ENCODE assay signal across 31 mouse cellular contexts in genomic region chr2:172950722-172951121, GRCm38 (mm10). TPM values are rescaled to one million over a fixed set of nuclear protein-coding genes. Genes with fewer than 3 reads are reported as not detected.
A peak's percentile ranks its signal among the peaks of the same experiment; 100 is the strongest.
DNase-seq lines count a peak whose midpoint lies in the region; ATAC-seq and TF ChIP-seq lines count a peak whose summit lies in the region.
"Had no signal": no experiment of that assay in that cellular context is flagged by ENCODE, and none has a peak within 500 bp of the region (broad histone marks: within the 10 kb centered on the region; RNA-seq: fewer than 3 reads in every experiment).

No protein-coding gene starts in this region.

- ATAC-seq in midbrain, embryonic 13.5 days, result peak; percentile 28; the same call in 1 of the 2 replicates
- no peak for ATAC-seq in midbrain, postnatal 0 days (ENCODE audit: low FRiP score)
- peak; percentile 56; the same call in 1 of the 2 replicates for ATAC-seq in embryonic facial prominence, embryonic 15.5 days (ENCODE audit: insufficient number of reproducible peaks, low FRiP score, low TSS enrichment, low read depth)
- ATAC-seq in megakaryocyte progenitor cell, adult 5-6 weeks (replicated peaks; ENCODE audit: poor library complexity), result 0 out of 2 replicates have a peak, but pooled peaks have one; percentile 17
- ATAC-seq: midbrain, embryonic 16.5 days; Patski had no signal

- H3K4me3 ChIP-seq in heart, embryonic 10.5 days, result peak overlapping the region; percentile 24; the same call in 1 of the 2 replicates
- H3K4me3 ChIP-seq in midbrain, embryonic 13.5 days (replicated peaks), result no peak overlapping the region
- H3K4me3 ChIP-seq in midbrain, postnatal 0 days (ENCODE audit: low read depth, low read length), result no peak overlapping the region
- H3K4me3 ChIP-seq in embryonic facial prominence, embryonic 15.5 days (replicated peaks), result no peak overlapping the region
- H3K4me3 ChIP-seq: embryonic facial prominence, embryonic 12.5 days; hindbrain, embryonic 15.5 days; limb, embryonic 15.5 days; liver, embryonic 15.5 days had no signal

- TF ChIP-seq CTCF in midbrain, postnatal 0 days (IDR thresholded peaks at IDR 0.05), result no peak

- no peak overlapping the region for H3K9ac ChIP-seq in midbrain, embryonic 13.5 days (replicated peaks)
- H3K9ac ChIP-seq in midbrain, postnatal 0 days (replicated peaks; ENCODE audit: low read length, poor library complexity, severe bottlenecking), result no peak overlapping the region
- no peak overlapping the region for H3K9ac ChIP-seq in embryonic facial prominence, embryonic 15.5 days
- H3K9ac ChIP-seq: embryonic facial prominence, embryonic 12.5 days; hindbrain, embryonic 15.5 days; limb, embryonic 15.5 days; liver, embryonic 15.5 days had no signal

- DNase-seq in heart, embryonic 10.5 days (ENCODE audit: low spot score), result no peak
- DNase-seq in heart, postnatal 4 days, result no peak
- no peak for DNase-seq in midbrain, postnatal 0 days (ENCODE audit: low spot score)
- DNase-seq in thymus, postnatal 0 days (ENCODE audit: low spot score), result no peak
- DNase-seq: adrenal gland, postnatal 36 days; B cell, adult 2 months; cerebellum, adult 11 months; cerebellum, adult 9-11 months; heart, postnatal 36 days; kidney, adult 9 months; kidney, postnatal 14 days; right cerebral cortex, adult 18-20 months; thymus, adult 18-20 months had no signal

- no peaks in the 10 kb centered on the region for H3K27me3 ChIP-seq in heart, embryonic 10.5 days (ENCODE audit: insufficient read depth, poor library complexity, severe bottlenecking)
- H3K27me3 ChIP-seq in midbrain, embryonic 13.5 days, result peaks cover 7% of the 10 kb centered on the region; the same call in 1 of the 2 replicates
- no peaks in the 10 kb centered on the region for H3K27me3 ChIP-seq in midbrain, postnatal 0 days (ENCODE audit: insufficient read depth, low read length)
- no peaks in the 10 kb centered on the region for H3K27me3 ChIP-seq in embryonic facial prominence, embryonic 15.5 days
- H3K27me3 ChIP-seq: embryonic facial prominence, embryonic 12.5 days; hindbrain, embryonic 15.5 days; limb, embryonic 15.5 days; Patski had no signal

- no peak overlapping the region for H3K4me2 ChIP-seq in midbrain, embryonic 13.5 days (replicated peaks)
- H3K4me2 ChIP-seq in midbrain, postnatal 0 days (ENCODE audit: low read depth, low read length, poor library complexity, severe bottlenecking), result no peak overlapping the region
- no peak overlapping the region for H3K4me2 ChIP-seq in embryonic facial prominence, embryonic 15.5 days (replicated peaks)
- H3K4me2 ChIP-seq: embryonic facial prominence, embryonic 12.5 days; hindbrain, embryonic 15.5 days; limb, embryonic 15.5 days; liver, embryonic 15.5 days had no signal

- WGBS in heart, embryonic 10.5 days, result 14% methylated on average over 11 of the region's 11 CpGs
- WGBS in midbrain, embryonic 13.5 days, result 32% methylated on average over 11 of the region's 11 CpGs
- 30% methylated on average over 11 of the region's 11 CpGs for WGBS in midbrain, postnatal 0 days
- WGBS in embryonic facial prominence, embryonic 15.5 days, result 10% methylated on average over 11 of the region's 11 CpGs

- H3K36me3 ChIP-seq in heart, embryonic 10.5 days, result no peaks in the 10 kb centered on the region
- no peaks in the 10 kb centered on the region for H3K36me3 ChIP-seq in midbrain, embryonic 13.5 days
- no peaks in the 10 kb centered on the region for H3K36me3 ChIP-seq in midbrain, postnatal 0 days (ENCODE audit: insufficient read depth, low read length)
- no peaks in the 10 kb centered on the region for H3K36me3 ChIP-seq in embryonic facial prominence, embryonic 15.5 days
- H3K36me3 ChIP-seq: embryonic facial prominence, embryonic 12.5 days; G1E; hindbrain, embryonic 15.5 days; limb, embryonic 15.5 days; liver, embryonic 15.5 days had no signal

- peak overlapping the region; percentile 77 for H3K27ac ChIP-seq in heart, embryonic 10.5 days
- H3K27ac ChIP-seq in midbrain, embryonic 13.5 days, result no peak overlapping the region
- H3K27ac ChIP-seq in midbrain, postnatal 0 days (ENCODE audit: low read depth, low read length), result no peak overlapping the region
- no peak overlapping the region; the same call in 1 of the 2 replicates for H3K27ac ChIP-seq in embryonic facial prominence, embryonic 15.5 days (replicated peaks)
- H3K27ac ChIP-seq: hindbrain, embryonic 15.5 days; limb, embryonic 15.5 days; liver, embryonic 15.5 days had no signal

- no peaks in the 10 kb centered on the region for H3K9me3 ChIP-seq in heart, embryonic 10.5 days
- no peaks in the 10 kb centered on the region for H3K9me3 ChIP-seq in midbrain, embryonic 13.5 days
- no peaks in the 10 kb centered on the region for H3K9me3 ChIP-seq in midbrain, postnatal 0 days (ENCODE audit: low read length)
- no peaks in the 10 kb centered on the region for H3K9me3 ChIP-seq in embryonic facial prominence, embryonic 15.5 days (replicated peaks)
- H3K9me3 ChIP-seq: embryonic facial prominence, embryonic 12.5 days; hindbrain, embryonic 15.5 days; limb, embryonic 15.5 days; liver, embryonic 15.5 days had no signal

- H3K4me1 ChIP-seq in heart, embryonic 10.5 days, result peaks cover 28% of the 10 kb centered on the region
- peaks cover 10% of the 10 kb centered on the region for H3K4me1 ChIP-seq in midbrain, embryonic 13.5 days (replicated peaks)
- H3K4me1 ChIP-seq in midbrain, postnatal 0 days (ENCODE audit: insufficient read depth, low read length), result no peaks in the 10 kb centered on the region
- peaks cover 13% of the 10 kb centered on the region for H3K4me1 ChIP-seq in embryonic facial prominence, embryonic 15.5 days
- H3K4me1 ChIP-seq: hindbrain, embryonic 15.5 days; liver, embryonic 15.5 days had no signal

RNA-seq across cellular contexts. Expression of gene Bmp7, which starts 10.6 kb away (rescaled TPM):
- polyA plus RNA-seq in heart, embryonic 10.5 days (2016; fragmentation: Nextera tagmentation; extraction: Ambion mirVana), result 49.5 and 70.0 TPM in 2 replicates
- 10 to 100 TPM; 16.1 to 20.1 TPM for total RNA-seq in heart, postnatal 4 days (2021)
- 9.1 and 12.6 TPM in 2 replicates for polyA plus RNA-seq in midbrain, embryonic 13.5 days (2015; fragmentation: Nextera tagmentation; extraction: Ambion mirVana)
- total RNA-seq in midbrain, postnatal 0 days (2014; rRNA removed), result 34.0 and 35.9 TPM in 2 replicates
- polyA plus RNA-seq in midbrain, postnatal 0 days (2015; fragmentation: Nextera tagmentation; extraction: Ambion mirVana), result 14.8 and 15.3 TPM in 2 replicates
- 37.1 and 45.6 TPM in 2 replicates for polyA plus RNA-seq in embryonic facial prominence, embryonic 15.5 days (2015; fragmentation: Nextera tagmentation; extraction: Ambion mirVana)
- total RNA-seq in megakaryocyte progenitor cell, adult 5-6 weeks (2015), result 0.10 TPM in 1 of 2 replicates, not detected in the other
- total RNA-seq in megakaryocyte progenitor cell, adult 5-6 weeks (2017), result not detected in 2 replicates
- 7.7 and 8.1 TPM in 2 replicates for polyA plus RNA-seq in thymus, postnatal 0 days (2015; fragmentation: Nextera tagmentation; extraction: Ambion mirVana)
- total RNA-seq: common myeloid progenitor, adult 5-6 weeks; granulocyte monocyte progenitor cell, adult 5-6 weeks had no signal
- polyA plus RNA-seq: G1E had no signal

RNA-seq across cellular contexts. Expression of gene Spo11, which starts 26.8 kb away (rescaled TPM):
- polyA plus RNA-seq in heart, embryonic 10.5 days (2016; fragmentation: Nextera tagmentation; extraction: Ambion mirVana), result 0.06 and 0.20 TPM in 2 replicates
- not detected for total RNA-seq in heart, postnatal 4 days (2021)
- polyA plus RNA-seq in midbrain, embryonic 13.5 days (2015; fragmentation: Nextera tagmentation; extraction: Ambion mirVana), result 0.53 and 0.61 TPM in 2 replicates
- 1.7 and 2.8 TPM in 2 replicates for total RNA-seq in midbrain, postnatal 0 days (2014; rRNA removed)
- polyA plus RNA-seq in midbrain, postnatal 0 days (2015; fragmentation: Nextera tagmentation; extraction: Ambion mirVana), result 1.1 and 1.6 TPM in 2 replicates
- polyA plus RNA-seq in embryonic facial prominence, embryonic 15.5 days (2015; fragmentation: Nextera tagmentation; extraction: Ambion mirVana), result 4.3 and 6.5 TPM in 2 replicates
- not detected in 2 replicates for total RNA-seq in megakaryocyte progenitor cell, adult 5-6 weeks (2015)
- not detected in 2 replicates for total RNA-seq in megakaryocyte progenitor cell, adult 5-6 weeks (2017)
- polyA plus RNA-seq in thymus, postnatal 0 days (2015; fragmentation: Nextera tagmentation; extraction: Ambion mirVana), result 66.2 and 75.4 TPM in 2 replicates
- total RNA-seq: adrenal gland, adult 18-20 months; adrenal gland, postnatal 36 days; G1E; gastrocnemius, postnatal 10 days; granulocyte monocyte progenitor cell, adult 5-6 weeks; heart, postnatal 36 days; layer of hippocampus, adult 18-20 months; layer of hippocampus, postnatal 25 days had no signal
- polyA plus RNA-seq: G1E; heart, embryonic 14.5 days; intestine, embryonic 14.5 days; liver, embryonic 15.5 days had no signal

RNA-seq across cellular contexts. Expression of gene Rae1, which starts 49.2 kb away (rescaled TPM):
- polyA plus RNA-seq in heart, embryonic 10.5 days (2016; fragmentation: Nextera tagmentation; extraction: Ambion mirVana), result 139 and 162 TPM in 2 replicates
- total RNA-seq in heart, postnatal 4 days (2021), result 10 to 100 TPM; 55.9 to 60.3 TPM
- polyA plus RNA-seq in midbrain, embryonic 13.5 days (2015; fragmentation: Nextera tagmentation; extraction: Ambion mirVana), result 121 TPM in 2 replicates
- total RNA-seq in midbrain, postnatal 0 days (2014; rRNA removed), result 93.8 and 98.3 TPM in 2 replicates
- 127 and 130 TPM in 2 replicates for polyA plus RNA-seq in midbrain, postnatal 0 days (2015; fragmentation: Nextera tagmentation; extraction: Ambion mirVana)
- 124 and 129 TPM in 2 replicates for polyA plus RNA-seq in embryonic facial prominence, embryonic 15.5 days (2015; fragmentation: Nextera tagmentation; extraction: Ambion mirVana)
- 121 and 128 TPM in 2 replicates for total RNA-seq in megakaryocyte progenitor cell, adult 5-6 weeks (2015)
- total RNA-seq in megakaryocyte progenitor cell, adult 5-6 weeks (2017), result 72.9 and 76.3 TPM in 2 replicates
- 138 and 142 TPM in 2 replicates for polyA plus RNA-seq in thymus, postnatal 0 days (2015; fragmentation: Nextera tagmentation; extraction: Ambion mirVana)
